Mouse (Mus musculus) retina, postnatal 1 day (tissue): ENCODE measurements at regions not wholly inside any gene's neighbourhood (a gene's known extent, or its start where the extent isn't known, plus 50 kb on each side); places are given as distances from the start of the nearest gene placed in this dataset.
A peak's percentile ranks its signal among the peaks of the same experiment; 100 is the strongest.

Experiments used
- DNase-seq: peaks from one replicate; pipeline ENCODE4 v3.0.0-alpha.2; 2012

DNA sequence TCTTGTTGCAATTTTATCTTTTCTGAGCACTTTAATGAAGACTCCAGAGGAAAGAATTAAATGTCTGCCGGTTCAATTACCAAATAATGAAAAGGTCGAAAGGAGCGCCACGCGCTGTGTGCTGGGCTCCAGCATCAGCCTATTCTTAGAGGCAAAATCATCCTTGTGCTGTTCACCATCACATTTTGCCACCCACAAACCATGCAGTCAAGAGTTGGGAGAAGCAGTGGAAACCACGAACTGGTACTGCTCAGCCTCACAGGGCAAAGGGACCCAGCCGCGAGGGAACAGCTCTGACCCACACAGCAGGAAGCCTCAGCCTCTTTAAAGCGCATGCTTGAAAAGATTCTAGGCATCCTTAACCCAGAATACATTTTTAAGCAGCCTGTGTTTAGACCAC is 134.0 kb upstream of the Pum3 start:
- no peak for DNase-seq

DNA sequence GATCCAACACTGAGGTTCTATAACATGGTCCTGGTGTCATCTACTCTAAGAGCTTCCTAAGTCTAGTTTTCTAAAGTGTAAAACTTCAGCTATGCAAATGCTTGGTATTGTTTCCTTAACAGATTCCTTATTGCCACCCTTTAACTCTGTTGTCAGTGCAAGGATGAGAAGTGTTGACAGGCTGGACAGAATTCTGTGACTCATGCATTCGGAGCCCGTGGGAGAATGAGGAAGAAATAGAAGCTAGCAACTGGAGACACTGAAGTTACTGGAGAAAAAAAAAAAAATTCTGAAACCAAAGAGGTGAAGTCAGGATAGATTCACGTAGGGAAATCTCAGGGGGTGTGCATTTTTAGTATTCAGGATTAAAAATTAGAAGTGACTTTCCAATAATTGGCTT is 128.6 kb upstream of the Pum3 start:
- no peak for DNase-seq

DNA sequence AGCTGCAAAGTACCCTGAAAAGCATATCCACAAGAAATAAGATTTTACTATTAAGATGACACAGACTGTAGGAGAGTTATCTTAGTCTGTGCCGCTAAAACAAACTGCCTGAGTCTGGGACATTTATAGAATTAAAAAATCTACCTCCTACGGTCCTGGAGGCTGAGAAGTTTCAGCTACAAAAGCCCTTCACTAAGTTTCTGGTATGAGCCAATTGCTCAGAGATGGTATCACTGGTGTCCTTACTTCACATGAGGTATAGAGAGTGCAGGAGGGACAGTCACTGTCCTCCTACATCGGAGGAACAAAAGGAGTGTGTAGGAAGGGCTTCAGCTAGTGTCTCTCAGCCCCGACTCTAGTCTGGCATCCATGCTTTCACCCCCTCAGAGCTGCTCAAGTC is 127.1 kb upstream of the Pum3 start:
- DNase-seq = no peak

DNA sequence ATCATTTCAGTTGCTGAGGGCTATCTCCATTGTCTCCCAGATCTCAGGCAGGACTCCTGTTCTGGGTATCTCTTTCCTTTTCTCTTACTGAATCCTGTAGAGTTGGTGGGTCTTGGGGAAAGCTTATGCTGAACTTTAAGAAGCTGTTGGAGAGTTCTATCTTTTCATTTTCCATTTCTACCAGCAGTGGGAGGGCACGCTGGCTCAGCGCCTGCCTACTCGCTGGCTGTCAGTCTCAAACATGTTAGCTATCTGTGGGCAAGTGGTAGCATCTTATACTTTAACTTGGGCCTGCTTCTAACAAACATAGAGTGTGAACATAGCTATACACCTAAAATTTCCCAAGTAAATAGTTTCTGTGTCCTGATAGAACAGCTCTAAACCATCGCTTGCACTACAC is 125.2 kb upstream of the Pum3 start:
- DNase-seq = no peak

DNA sequence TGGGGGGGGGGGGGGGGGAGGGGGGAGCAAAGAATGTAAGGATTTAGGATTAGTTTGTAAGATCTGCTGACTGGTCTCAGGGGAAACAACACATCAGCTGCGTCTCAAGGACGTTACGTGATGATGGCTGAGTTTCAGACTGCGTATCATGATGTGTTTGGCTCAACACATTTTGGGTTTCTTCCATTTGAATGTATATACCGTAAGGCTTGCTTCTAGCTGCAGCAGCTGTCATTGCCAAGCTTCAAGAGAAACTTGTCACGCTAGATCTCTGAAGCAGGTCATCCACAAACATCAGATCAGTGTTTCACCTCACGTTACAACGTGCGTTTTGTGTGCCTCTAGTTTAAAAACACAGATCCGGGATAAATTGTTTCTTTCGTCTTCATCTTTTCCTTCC is 123.6 kb upstream of the Pum3 start:
- no peak for DNase-seq

DNA sequence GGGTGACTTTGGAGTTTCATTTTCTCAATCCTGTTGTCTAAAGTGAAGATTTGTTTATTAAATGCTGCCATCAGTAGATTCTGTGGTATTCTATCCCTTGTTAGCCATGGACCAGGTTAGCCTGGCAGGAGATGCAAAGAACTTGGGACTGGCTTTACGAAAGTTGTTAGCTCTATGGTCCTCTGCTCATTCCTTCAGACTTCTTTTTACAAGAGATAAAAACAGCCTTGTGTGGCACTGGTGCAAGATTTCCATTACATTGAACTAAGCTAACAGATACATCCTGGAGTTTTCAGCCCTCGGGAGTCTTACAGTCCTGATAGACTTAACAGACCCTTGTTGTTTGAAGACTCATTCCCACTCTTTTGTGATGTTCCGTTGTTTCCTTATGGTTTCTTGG is 108.1 kb upstream of the Pum3 start:
- no peak for DNase-seq

DNA sequence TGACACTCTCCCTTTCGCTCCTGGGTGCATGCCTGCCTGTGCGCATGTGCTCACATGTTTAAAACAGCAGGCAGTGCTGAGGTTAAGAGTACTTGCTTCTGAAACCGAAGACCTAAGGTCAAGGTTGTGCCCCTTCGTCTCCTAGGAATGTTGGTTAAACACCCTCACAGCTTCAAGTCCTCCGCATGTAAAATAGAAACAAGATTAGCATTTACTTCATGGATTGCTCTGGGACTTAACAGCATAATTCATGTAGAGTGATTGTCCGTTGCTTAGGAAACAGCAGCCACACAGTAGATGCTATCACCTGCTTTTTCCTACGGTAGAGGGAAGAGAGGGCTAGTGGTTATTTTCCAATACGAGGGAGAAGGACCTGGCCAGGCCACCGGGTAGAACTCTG is 107.4 kb upstream of the Pum3 start:
- no peak for DNase-seq

DNA sequence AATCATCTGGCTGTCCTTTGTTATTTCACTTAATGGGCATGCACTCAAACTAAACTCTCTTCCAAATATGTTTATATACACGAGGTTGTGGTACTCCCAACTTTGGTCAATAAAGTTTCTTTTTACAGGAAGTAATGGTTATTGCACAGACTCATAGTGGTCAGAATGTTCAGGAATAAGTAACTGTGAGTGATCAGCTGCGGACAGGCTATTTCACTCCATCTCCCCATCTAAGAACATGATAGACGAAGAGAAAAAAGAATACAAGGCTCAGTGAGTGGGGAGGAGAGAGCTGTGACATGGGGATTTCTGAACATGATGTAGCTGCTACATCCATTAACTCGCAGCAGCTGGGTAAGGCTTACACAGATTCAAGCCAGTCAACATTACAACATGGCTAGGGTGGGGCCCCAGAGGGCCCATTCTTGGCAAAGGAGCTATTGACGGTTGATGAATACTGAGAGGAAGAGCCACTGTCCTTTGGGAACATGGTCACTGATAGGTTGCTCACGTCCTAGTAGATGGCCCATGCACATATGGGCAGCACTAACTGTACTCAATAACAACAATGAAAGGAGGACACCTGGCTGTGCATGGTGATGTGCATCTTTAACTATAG is 98.4 kb upstream of the Pum3 start:
- no peak for DNase-seq

DNA sequence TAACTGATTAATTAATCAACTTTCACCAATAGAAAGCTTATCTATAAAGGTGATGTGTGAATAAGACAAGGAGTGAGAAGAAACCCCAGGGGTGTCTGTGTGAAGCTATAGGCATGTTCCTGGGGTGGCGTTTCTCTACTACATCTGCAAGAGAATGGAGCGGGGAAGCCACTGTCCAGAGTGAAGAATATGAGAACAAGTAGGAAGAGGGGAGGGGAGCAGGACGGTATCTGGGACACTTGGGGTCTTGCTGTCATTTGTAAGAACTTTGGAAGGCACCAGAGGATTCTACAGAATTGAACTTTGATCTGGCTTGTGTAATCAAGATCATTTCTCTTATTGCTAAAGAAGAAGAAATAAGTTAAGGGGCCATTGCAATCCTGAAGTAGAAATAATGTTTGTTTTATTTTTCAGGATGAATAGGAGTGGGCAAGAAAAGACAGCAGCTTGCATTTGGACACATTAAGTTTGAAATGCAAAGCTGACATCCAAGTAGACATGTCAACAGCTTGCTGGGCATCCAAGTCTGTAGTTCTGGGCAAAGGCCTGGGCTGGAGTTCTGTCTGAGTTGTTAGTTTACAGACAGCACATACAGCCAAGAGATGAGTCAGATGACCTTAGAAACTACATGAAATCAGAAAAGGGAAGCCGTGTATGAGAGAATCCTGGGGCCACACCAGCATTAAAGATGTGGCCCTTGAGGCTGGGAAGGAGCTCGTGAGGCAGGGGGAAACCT is 89.9 kb upstream of the Pum3 start:
- no peak for DNase-seq

DNA sequence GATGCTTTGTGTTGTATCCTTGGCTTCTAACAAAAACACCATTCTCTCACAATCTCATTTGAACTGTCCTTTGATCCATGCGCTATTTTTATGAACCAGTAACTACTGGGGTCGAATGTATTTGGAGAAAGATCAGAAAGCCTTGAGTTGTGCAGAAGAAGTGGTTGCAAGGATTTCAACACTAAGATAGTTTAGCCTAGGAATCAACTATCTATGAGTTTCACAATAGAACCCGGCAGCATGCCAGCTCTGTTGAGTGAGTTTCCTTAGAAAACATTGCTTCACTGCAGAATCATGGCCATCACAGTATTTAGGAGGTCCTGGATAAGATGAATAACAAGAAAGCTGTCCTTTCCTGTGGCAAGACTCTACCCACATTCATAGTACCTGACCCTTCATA is 84.6 kb upstream of the Pum3 start:
- no peak for DNase-seq

DNA sequence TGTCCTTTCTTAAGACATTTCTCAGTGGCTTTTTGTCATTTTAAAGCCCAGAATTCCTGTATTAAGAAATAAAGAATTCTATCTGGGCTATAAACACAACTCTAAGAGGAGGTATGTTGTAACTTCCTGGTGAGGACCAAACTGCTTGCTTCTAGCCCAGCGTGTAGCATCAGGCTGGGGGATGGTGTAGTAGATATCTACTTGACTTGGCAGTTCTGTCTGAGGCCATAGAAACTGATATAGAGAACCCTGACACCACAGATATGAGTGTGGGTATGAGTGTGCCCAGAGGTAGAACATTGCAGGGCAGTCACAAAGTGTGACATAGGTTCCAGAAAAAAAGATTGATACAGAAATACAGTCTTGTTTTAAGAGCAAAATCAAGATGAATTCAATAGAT is 83.9 kb upstream of the Pum3 start:
- no peak for DNase-seq

DNA sequence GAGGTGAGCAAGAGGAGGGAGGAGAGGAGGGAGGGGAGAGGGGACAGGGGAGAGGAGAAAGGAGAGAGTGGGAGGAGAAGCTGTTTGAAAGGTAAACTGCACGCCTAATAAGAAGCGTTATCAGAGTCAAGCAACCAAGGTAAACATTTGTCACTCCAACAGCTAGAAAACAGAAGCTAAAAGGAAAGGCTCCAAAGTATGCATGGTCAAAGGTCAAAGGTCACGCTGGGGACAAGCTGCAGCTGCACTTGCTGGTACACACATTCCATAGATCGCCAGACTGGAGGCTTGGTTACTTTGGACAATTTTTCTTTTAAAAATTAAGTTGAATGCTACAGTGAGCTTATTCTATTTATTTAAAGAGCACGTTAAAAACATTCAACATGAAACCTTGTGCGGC is 81.7 kb upstream of the Pum3 start:
- DNase-seq = peak; percentile 4

DNA sequence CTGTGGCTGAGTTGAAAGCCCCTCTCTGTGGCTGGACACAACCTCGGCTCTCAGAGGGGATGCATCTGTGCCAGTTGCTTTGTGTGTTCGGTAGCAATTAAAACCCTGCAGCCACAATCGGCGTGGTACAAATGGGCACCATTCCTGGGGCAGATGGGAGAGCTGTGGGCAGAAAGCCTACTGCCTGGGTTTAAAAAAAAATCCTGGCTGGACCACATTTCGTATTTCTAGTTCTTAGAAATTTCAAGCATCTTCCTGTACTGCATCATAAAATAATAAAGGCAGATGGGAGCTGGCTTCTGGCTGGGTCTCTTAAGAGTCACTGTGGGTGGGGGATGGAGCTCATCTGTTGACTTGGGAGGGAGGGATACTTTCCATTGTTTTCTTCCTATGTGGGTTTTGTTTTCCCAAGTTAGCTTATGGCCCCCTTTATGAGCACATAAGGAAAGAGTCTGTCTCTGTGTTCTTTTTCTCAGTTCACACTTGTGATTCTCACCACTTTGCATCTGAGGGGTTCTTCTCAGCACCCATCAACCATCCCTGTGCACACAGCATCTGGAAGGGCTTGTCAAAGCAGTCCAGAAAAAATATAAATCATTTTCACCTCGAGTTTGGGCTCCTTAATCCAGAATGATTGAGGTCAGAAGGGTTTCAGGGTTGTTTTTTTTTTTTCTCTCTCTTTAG is 80.5 kb upstream of the Pum3 start:
- no peak for DNase-seq

DNA sequence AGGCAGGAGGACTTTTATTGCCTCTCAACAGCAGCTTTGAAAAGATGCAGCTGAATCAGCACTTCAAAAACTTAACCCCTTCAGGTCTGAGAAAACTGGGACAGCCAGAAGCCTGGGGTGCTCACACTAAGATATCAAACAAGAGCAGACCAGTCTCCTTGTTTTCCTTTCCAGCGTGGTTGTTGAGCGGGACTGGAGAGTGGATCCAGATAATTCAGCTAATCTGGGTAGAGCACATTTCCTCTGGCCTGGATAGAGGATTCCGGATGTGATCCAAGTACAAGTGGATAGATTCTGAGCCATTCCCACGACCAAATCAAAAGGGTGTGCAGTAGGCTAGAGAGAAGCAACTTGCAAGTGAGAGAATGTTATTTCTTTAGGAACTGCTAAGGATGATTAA is 68.7 kb upstream of the Pum3 start:
- no peak for DNase-seq

DNA sequence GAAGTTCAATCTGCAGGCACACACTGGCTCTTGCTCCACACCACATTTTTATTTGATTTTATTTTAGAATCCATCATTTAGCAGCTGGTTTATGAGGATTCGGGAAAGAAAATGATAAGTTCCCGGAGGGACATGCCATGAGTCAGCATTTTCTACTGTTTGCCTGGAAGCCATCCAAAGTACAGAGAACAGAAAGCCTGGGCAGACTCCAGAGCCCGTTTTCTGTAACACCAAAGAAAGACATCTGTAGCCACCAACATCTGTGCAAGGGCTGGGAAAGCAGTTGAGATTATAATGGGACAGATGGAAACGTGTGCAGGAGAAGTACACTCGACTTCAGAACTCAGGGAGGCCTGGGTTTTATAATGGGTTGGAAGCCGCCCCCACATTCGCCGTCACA is 62.8 kb upstream of the Pum3 start:
- DNase-seq = no peak

DNA sequence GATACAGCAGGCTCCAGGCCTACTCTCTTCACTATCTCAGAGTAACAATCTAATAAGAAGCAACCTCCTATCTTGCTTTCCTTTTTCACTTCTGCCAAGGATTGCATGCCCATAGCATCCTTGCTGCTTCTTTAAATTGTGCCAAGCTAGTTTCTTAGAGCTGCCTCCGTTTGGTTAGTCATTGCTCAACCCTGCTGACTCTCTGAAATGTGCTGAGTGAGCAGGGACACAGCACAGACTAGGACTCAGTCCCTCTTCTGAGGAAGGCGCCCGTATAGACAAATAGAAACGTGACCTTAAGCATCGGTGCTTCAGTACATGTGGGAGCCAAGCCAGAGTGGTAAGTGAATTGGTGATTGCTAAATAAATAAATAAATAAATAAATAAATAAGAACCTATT is 62.2 kb upstream of the Pum3 start:
- no peak for DNase-seq

DNA sequence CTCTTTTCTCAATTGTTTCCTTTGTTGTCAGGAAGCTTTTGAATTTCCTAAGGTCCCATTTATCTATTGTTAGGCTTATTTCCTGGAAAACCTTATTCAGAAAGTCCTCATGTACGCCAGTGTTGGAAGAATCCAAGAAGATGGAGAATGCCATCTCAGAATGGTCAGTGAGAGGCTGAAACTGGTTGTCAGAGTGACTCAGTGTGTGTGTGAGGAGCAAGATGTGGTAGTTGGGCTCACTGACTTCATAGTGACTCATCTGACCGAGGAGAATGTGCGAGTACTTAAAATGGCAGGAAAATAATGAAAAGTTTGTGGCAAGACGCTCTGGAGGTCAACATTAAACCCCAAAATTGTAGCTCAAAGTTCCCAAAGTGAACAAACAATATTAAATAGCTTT is 59.4 kb upstream of the Pum3 start:
- DNase-seq = no peak
